Mouse (Mus musculus) bone marrow macrophage, adult 2 months (primary cell): ENCODE data around the gene Sema4b.

Source experiments
- CTCF ChIP-seq: IDR thresholded peaks from 2 replicates; pipeline ENCODE4 v1.5.1; 2012; ENCODE audit warnings: low read depth, mild to moderate bottlenecking, low read length, moderate library complexity
- POLR2A ChIP-seq: IDR thresholded peaks from 2 replicates; pipeline ENCODE4 v1.6.1; 2012; ENCODE audit warnings: mild to moderate bottlenecking, low read depth, low read length, borderline replicate concordance

- no peak for TF ChIP-seq CTCF
- no peak for TF ChIP-seq POLR2A
These were observed 2.7 kb downstream of the Sema4b start for GRCm38 (mm10) chr7:80189147-80189933.
